Mouse (Mus musculus) midbrain, embryonic 15.5 days (tissue): Measurements from ENCODE around the gene Zfp423. TPM values are rescaled to one million over a fixed set of nuclear protein-coding genes. Genes with fewer than 3 reads are reported as not detected.
A peak's percentile ranks its signal among the peaks of the same experiment; 100 is the strongest.

Experiments used
- ATAC-seq: fragments of 200-750 bp; cut with Nextera tagmentation; replicated peaks from 2 replicates; pipeline ENCODE4 v1.8.0; 2017; ENCODE audit warnings: moderate TSS enrichment
- H3K27ac ChIP-seq: fragments of 300-500 bp; sonication (generic); 2 replicates; pipeline ENCODE4 v1.5.1; 2015; ENCODE audit warnings: mild to moderate bottlenecking, inconsistent platforms
- H3K27me3 ChIP-seq: fragments of 300-500 bp; sonication (generic); replicated peaks from 2 replicates; pipeline ENCODE4 v1.6.1; 2015; ENCODE audit warnings: inconsistent platforms
- H3K36me3 ChIP-seq: fragments of 300-500 bp; sonication (generic); replicated peaks from 2 replicates; pipeline ENCODE4 v1.6.1; 2015; ENCODE audit warnings: inconsistent platforms
- H3K4me1 ChIP-seq: fragments of 300-500 bp; sonication (generic); 2 replicates; pipeline ENCODE4 v1.6.1; 2015; ENCODE audit warnings: inconsistent platforms
- H3K4me2 ChIP-seq: fragments of 300-500 bp; sonication (generic); 2 replicates; pipeline ENCODE4 v1.6.1; 2015; ENCODE audit warnings: inconsistent platforms, mild to moderate bottlenecking, moderate library complexity
- H3K4me3 ChIP-seq: fragments of 300-500 bp; sonication (generic); 2 replicates; pipeline ENCODE4 v1.5.1; 2015; ENCODE audit warnings: mild to moderate bottlenecking, inconsistent platforms
- H3K9ac ChIP-seq: fragments of 300-500 bp; sonication (generic); 2 replicates; pipeline ENCODE4 v1.6.1; 2015; ENCODE audit warnings: mild to moderate bottlenecking, inconsistent platforms
- H3K9me3 ChIP-seq: fragments of 300-500 bp; sonication (generic); 2 replicates; pipeline ENCODE4 v1.6.1; 2016; ENCODE audit warnings: inconsistent platforms
- WGBS: fragments of 180-500 bp; shearing (Covaris S2); methylation state at CpG from one replicate; pipeline ENCODE4 v1.1.7; 2015; ENCODE audit warnings: mixed read lengths; 5-methylcytosine and 5-hydroxymethylcytosine counted together
- polyA plus RNA-seq: library from polyadenylated mRNA; unstranded; fragments of >200 nt; fragmentation: Nextera tagmentation; extraction: Ambion mirVana; gene quantifications from 2 replicates; pipeline ENCODE4 v1.2.1, GENCODE M21; 2015

Gene Zfp423
- polyA plus RNA-seq, 1 experiment from 2014 or later: 35.7 TPM

DNA sequence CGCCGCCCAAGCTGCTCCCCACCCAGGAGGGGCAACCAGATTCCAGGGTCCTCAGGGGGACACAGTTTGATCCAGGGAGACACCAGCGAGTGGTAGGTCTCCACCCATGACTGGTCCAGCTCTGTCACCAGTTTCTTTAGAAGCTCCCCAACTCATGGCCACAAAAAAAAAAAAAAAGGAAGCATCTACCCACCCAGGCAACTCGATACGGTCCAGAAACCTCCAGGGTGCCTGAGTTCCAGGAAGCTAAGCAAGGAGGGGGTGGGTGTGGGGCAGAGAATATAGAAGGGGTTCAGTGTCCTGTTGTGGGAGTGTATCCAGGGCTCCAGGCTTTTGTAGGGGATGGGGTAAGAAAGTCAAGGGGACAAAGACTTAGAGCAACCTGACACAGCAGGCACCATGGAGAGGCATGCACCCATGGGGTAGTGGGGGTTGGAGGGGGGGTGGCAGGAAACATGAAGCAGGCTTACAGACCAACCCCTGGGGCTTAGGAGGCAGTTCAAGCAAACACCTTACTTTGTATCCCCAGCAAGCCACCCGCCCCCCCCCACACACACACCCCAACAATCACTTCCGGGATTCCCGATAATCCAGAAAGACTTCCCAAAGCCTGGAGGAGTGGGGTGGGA, 20.0 kb downstream of the Zfp423 start:
- no peaks in the 10 kb centered on the region for H3K36me3 ChIP-seq
- peak overlapping the region; percentile 42 for H3K4me2 ChIP-seq
- H3K9ac ChIP-seq: no peak overlapping the region
- no peaks in the 10 kb centered on the region for H3K27me3 ChIP-seq
- peak; percentile 19; the same call in 1 of the 2 replicates for ATAC-seq
- 14% methylated on average over 8 of the region's 8 CpGs for WGBS
- H3K4me3 ChIP-seq: no peak overlapping the region
- H3K4me1 ChIP-seq: peaks cover 53% of the 10 kb centered on the region
- no peaks in the 10 kb centered on the region for H3K9me3 ChIP-seq
- peak overlapping the region; percentile 64 for H3K27ac ChIP-seq

DNA sequence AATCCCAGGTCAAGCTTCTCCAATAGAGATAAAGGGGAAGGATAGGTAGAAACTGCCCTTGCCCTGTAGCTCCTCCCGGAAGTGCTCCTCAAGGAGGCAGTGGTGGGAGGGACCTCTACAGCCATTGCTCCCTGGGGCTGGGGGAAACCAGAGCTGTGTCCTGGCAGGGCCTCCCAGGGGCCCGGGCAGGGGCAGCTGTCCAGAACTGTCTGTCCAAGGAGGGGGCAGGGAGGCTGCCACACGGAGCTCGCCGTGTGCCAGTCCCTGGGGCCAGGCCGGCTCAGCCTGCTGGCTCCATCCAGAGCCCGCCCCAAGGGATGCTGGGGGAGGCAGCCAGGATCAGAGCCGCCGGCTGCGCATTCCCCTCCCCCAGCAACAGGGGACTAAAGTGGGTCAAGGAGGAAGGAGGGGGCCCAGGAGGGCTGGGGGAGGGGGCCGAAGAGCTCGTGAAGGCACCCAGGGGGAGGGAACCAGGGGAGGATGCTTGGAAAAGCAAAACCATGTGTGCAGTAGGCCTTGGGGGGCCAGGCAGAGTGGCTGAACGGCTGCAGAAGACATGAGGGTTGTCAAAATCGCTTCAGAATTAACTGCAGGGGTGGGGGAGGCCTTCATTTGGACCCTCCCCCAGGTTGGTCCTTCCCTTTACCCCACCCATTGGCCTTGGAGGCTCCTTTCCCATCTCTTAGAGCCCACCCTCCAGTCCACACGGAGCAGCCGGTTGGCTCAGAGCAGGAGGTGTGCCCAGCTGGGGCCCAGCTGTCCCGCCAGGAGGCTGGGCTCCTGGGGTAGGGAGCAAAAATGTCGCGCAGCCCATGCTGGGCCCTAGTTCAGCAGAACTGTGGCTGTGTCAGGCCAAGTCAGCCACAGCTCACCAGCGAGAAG, 20.8 kb downstream of the Zfp423 start:
- ATAC-seq: peak; percentile 64
- Histone ChIP-seq H3K4me2 (peak overlapping the region; percentile 42), H3K36me3 (no peaks in the 10 kb centered on the region), H3K9me3 (no peaks in the 10 kb centered on the region), H3K4me3 (no peak overlapping the region), H3K27me3 (no peaks in the 10 kb centered on the region), H3K4me1 (peaks cover 53% of the 10 kb centered on the region), H3K27ac (peak overlapping the region; percentile 64), H3K9ac (peak overlapping the region; percentile 18)
- 2% methylated on average over 20 of the region's 20 CpGs for WGBS

DNA sequence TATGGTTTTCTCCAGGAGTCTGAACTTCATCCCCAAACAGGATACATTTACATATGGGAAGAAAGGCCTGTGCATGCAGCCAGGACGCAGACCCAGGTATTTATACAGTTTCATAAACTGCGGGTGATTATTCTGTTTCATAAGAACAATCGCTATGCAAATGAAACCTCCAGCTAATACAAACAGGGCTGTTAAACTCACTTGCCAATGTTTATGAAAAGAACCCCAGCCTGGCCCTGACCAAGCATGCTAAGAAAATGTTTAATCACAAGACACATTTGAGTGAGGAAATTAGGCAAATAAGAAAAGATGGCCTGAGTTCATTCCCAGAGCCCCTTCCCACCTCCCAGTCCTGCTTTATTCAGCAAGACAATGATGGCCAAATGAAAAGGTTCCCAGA, 22.2 kb downstream of the Zfp423 start:
- Histone ChIP-seq H3K9me3 (no peaks in the 10 kb centered on the region), H3K36me3 (no peaks in the 10 kb centered on the region), H3K27me3 (no peaks in the 10 kb centered on the region), H3K4me1 (peaks cover 62% of the 10 kb centered on the region), H3K27ac (peak overlapping the region; percentile 64; the same call in 1 of the 2 replicates), H3K4me3 (no peak overlapping the region), H3K4me2 (no peak overlapping the region), H3K9ac (no peak overlapping the region)
- WGBS: 50% methylated on average over 3 of the region's 3 CpGs
- no peak for ATAC-seq

DNA sequence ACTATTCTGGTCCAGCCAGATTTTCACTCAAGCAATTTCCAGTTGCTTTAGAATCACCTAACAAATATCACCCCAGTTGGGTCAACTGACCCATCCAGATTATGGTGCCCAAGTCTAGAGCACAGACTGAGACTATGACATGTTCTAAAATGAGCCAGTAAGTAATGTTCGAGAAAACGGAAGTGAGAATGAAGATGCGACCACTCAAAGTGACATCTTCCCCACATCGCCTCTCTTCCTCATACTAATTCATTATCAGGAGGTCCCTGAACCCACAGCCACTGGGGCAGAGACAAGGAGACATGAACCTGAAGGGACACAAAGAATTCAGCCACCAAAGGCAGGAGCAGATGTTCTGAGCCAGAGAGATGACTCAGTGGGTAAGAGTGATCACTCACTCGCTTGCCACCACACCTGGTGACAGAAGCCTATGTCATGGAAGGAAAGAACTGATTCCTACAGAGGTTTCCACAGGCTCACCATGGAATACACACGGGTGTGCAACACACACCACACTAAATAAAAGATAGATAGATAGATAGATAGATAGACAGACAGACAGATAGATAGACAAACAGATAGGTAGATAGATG, 24.2 kb downstream of the Zfp423 start:
- ATAC-seq: no peak
- no peaks in the 10 kb centered on the region for H3K9me3 ChIP-seq
- no peak overlapping the region for H3K9ac ChIP-seq
- peaks cover 60% of the 10 kb centered on the region for H3K4me1 ChIP-seq
- H3K4me3 ChIP-seq: no peak overlapping the region
- H3K27me3 ChIP-seq: no peaks in the 10 kb centered on the region
- no peaks in the 10 kb centered on the region for H3K36me3 ChIP-seq
- WGBS: 92% methylated on average over 6 of the region's 6 CpGs
- no peak overlapping the region for H3K4me2 ChIP-seq
- no peak overlapping the region for H3K27ac ChIP-seq

DNA sequence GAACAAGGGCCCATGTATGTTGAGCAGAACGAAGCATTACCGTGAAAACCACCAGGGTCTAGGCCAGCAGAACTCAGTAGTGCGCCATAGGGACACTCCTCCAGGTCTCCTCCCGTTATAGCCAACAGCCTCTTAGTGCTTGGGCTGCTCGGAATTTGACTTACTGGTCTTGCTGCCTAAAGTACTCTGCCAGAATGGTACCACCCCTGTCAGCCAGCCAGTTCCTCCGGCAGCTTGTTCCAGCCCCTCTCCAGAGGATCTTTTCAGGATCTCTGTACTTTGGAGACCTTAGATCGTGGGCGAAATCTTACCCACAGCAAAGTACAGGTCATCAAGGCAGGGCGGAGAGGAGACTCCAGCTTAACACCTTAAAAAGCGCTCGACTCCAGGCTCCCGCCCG, 25.2 kb downstream of the Zfp423 start:
- no peak overlapping the region for H3K27ac ChIP-seq
- H3K9me3 ChIP-seq: no peaks in the 10 kb centered on the region
- no peak overlapping the region for H3K9ac ChIP-seq
- ATAC-seq: no peak
- H3K27me3 ChIP-seq: no peaks in the 10 kb centered on the region
- no peak overlapping the region for H3K4me2 ChIP-seq
- WGBS: 74% methylated on average over 13 of the region's 13 CpGs
- H3K4me1 ChIP-seq: peaks cover 49% of the 10 kb centered on the region
- no peak overlapping the region for H3K4me3 ChIP-seq
- H3K36me3 ChIP-seq: no peaks in the 10 kb centered on the region

DNA sequence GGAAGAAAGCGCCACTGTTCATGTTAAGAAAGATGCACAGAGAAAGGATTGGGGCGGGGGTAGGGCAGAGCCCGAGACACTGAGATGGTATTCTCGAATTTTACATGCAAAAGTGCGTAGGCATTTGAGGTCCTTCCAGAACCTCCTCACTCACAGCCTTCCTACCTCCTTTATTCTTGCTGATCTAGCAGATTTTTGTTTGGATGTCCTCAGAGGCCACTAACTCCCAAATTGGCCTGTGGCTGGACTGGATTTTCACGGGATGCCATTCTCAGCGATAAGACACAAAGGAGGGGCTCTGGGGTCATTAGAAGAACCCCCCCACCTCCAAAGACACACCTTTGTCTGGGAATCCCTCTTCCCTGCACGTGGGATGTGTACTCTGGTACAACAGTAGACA, 25.6 kb downstream of the Zfp423 start:
- whole genome bisulfite sequencing: 58% methylated on average over 8 of the region's 8 CpGs
- Histone ChIP-seq H3K27ac (no peak overlapping the region), H3K4me1 (peaks cover 45% of the 10 kb centered on the region), H3K9ac (no peak overlapping the region), H3K36me3 (no peaks in the 10 kb centered on the region), H3K4me3 (no peak overlapping the region), H3K4me2 (no peak overlapping the region), H3K27me3 (no peaks in the 10 kb centered on the region), H3K9me3 (no peaks in the 10 kb centered on the region)
- ATAC-seq: no peak

DNA sequence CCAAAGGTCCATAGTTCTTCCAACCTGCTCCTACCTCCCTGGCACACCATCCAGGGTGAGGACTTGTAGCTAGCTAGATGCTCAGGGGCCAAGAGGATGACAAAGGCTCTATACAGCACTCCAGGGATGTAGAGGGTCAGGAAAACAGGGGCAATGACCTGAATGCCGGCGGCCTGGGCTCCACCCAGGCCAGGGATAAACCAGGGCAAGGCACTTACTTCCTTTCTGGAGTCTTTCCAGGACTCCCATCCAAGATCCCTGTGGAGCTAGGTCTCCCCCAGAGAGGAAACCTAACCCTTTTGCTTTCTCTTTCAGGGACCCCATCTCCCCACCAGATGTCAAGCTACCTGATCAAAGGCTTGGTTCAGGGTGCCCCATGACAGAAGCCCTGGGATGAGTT, 30.5 kb downstream of the Zfp423 start:
- 40% methylated on average over 2 of the region's 2 CpGs for WGBS
- Histone ChIP-seq H3K4me1 (peaks cover 37% of the 10 kb centered on the region), H3K4me3 (no peak overlapping the region), H3K36me3 (no peaks in the 10 kb centered on the region), H3K27me3 (no peaks in the 10 kb centered on the region), H3K9me3 (no peaks in the 10 kb centered on the region), H3K27ac (no peak overlapping the region), H3K4me2 (no peak overlapping the region), H3K9ac (no peak overlapping the region)
- no peak for ATAC-seq

DNA sequence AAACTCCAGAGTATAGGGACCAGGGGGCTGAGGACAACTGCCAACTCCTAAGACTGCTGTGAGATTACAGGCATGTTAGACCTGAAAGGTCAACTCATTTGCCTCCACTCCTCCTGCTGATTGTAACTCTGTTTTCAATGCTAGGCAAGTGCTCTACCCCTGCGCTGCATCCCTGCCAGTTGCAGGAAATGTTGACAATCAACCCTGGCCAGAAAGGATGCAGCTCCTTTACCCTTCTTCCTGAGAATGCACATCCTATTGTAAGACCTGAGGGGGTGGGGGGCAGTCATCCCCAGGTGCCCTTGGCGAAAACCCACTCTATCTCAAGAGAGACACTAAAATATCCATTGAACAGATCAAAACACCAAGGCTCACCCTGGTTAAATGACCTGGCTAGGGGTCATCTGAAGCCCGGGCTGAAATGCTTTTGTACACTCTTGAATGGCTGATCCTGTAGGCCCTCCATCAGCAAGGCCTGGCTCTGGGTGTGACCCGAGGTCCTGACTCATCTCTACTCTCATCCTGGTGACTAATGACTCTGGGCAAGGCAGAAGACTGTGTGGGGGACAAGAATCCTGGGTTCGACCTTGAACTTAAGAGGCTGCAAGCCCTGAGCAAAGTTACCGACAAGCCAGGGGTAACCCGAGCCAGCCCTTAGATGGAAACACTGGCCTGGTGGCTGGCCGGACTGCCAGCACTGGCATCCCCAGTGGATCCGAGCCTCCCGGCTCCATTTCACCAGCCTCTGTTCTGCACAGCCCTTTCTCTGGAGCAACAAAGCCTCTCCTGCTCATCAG, 32.2 kb downstream of the Zfp423 start:
- no peak for ATAC-seq
- H3K4me3 ChIP-seq: no peak overlapping the region
- H3K4me2 ChIP-seq: no peak overlapping the region
- H3K4me1 ChIP-seq: peaks cover 22% of the 10 kb centered on the region
- 62% methylated on average over 10 of the region's 10 CpGs for WGBS
- no peaks in the 10 kb centered on the region for H3K27me3 ChIP-seq
- H3K9me3 ChIP-seq: no peaks in the 10 kb centered on the region
- no peak overlapping the region for H3K9ac ChIP-seq
- no peak overlapping the region for H3K27ac ChIP-seq
- H3K36me3 ChIP-seq: no peaks in the 10 kb centered on the region

DNA sequence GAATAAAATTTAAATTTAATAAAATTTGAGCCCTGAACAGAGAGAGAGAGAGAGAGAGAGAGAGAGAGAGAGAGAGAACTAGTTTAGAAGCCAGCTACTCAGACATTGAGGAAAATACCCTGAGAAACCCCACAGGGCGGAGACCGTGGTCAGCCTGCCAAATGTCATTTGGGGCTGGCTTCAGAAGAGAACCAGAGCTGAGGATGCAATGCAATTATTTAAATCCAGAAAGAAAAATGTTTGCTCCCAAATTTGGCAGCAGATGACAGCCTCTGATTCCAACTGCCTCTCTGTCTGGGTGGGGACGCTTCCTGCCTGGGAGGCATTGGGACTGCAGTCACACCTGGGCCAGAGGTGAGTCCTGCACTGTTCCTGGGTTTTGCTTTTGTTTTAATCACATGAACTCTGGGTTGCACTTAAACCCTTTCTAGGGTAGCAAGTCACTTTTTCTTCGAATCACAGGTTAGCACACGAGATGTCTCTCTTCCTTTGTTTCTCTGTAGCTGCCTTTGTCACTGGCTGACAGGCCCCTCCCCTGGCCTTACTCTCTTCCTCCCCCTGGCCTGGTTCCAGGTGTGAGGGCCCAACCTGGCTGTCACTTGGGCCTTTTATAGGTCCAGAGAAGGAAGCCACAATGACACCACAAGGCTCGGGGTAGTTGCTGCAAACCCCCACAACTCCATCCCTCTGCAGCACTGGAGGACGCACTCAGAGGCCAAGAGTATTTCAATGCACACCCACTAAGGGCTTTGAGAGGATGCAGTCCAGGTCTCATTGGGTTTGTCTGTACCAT, 33.1 kb downstream of the Zfp423 start:
- H3K4me1 ChIP-seq: peaks cover 19% of the 10 kb centered on the region; the same call in 1 of the 2 replicates
- no peak overlapping the region for H3K4me2 ChIP-seq
- peak overlapping the region; percentile 48; the same call in 1 of the 2 replicates for H3K27ac ChIP-seq
- no peak overlapping the region for H3K9ac ChIP-seq
- no peak for ATAC-seq
- H3K4me3 ChIP-seq: no peak overlapping the region
- no peaks in the 10 kb centered on the region for H3K27me3 ChIP-seq
- WGBS: 64% methylated on average over 7 of the region's 7 CpGs
- no peaks in the 10 kb centered on the region for H3K36me3 ChIP-seq
- no peaks in the 10 kb centered on the region for H3K9me3 ChIP-seq

DNA sequence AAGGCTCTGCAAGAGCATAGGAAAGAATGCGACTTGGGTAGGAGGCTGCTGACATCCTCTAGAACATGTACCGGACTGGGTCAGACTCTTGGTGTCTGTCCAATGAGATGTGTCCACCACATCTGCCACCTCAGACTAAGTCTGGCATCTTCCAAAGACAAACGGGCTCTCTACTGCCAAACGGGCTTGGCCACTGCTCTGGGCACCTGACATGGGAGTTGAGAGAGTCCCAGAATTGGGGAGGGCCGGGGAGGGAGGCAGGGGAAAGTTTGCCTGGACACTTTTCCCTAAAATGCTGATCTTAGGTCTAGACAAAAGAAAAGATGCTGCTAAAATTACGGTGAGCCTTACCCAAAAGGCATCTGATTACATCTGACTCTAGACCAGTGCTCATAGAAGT, 36.5 kb downstream of the Zfp423 start:
- no peak overlapping the region for H3K4me2 ChIP-seq
- H3K36me3 ChIP-seq: no peaks in the 10 kb centered on the region
- H3K27ac ChIP-seq: no peak overlapping the region
- 89% methylated on average over 6 of the region's 6 CpGs for WGBS
- no peaks in the 10 kb centered on the region for H3K9me3 ChIP-seq
- H3K4me1 ChIP-seq: peaks cover 22% of the 10 kb centered on the region
- no peak overlapping the region for H3K9ac ChIP-seq
- no peaks in the 10 kb centered on the region for H3K27me3 ChIP-seq
- ATAC-seq: no peak
- H3K4me3 ChIP-seq: no peak overlapping the region

DNA sequence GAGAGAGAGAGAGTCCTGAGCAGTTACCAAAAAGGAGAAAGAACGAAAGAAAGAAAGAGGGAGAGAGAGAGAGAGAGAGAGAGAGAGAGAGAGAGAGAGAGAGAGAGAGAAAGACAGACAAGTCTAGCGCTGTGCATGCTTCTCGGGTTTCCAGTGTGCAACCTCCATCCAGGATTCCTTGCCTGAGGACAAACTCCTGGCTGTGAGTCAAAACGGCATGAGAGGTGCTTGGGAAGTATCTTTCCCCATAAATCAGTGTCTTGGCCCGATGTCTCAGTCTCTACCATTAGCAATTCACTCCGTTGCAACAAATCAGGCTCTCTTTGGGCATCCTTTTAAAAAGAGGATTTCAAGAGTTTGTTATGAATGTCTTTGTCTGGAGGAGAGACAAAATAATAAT, 36.9 kb downstream of the Zfp423 start:
- no peak for ATAC-seq
- Histone ChIP-seq H3K4me3 (no peak overlapping the region), H3K27ac (no peak overlapping the region), H3K27me3 (no peaks in the 10 kb centered on the region), H3K4me1 (peaks cover 27% of the 10 kb centered on the region), H3K4me2 (no peak overlapping the region), H3K9ac (no peak overlapping the region), H3K36me3 (no peaks in the 10 kb centered on the region), H3K9me3 (no peaks in the 10 kb centered on the region)
- WGBS: 76% methylated on average over 6 of the region's 6 CpGs
